Mouse (Mus musculus) lung, embryonic 14.5 days (tissue): ENCODE measurements around the gene Fau. TPM values are rescaled to one million over a fixed set of nuclear protein-coding genes. Genes with fewer than 3 reads are reported as not detected.

Experiments used
- ATAC-seq: fragments of 200-750 bp; cut with Nextera tagmentation; 2 replicates; pipeline ENCODE4 v1.8.0; 2017; ENCODE audit warnings: mild to moderate bottlenecking, moderate TSS enrichment, moderate library complexity; ENCODE audit not compliant: insufficient read depth
- DNase-seq: peaks from one replicate; pipeline ENCODE4 v3.0.0-alpha.2; 2015
- H3K27ac ChIP-seq: fragments of 300-500 bp; sonication (generic); 2 replicates; pipeline ENCODE4 v1.5.1; 2014; ENCODE audit warnings: low read depth, mild to moderate bottlenecking, moderate library complexity
- H3K27me3 ChIP-seq: fragments of 300-500 bp; sonication (generic); 2 replicates; pipeline ENCODE4 v1.6.1; 2014; ENCODE audit warnings: low read length, control low read depth; ENCODE audit not compliant: insufficient read depth
- H3K36me3 ChIP-seq: fragments of 300-500 bp; sonication (generic); 2 replicates; pipeline ENCODE4 v1.6.1; 2014; ENCODE audit warnings: control low read depth; ENCODE audit not compliant: insufficient read depth
- H3K4me1 ChIP-seq: fragments of 300-500 bp; sonication (generic); 2 replicates; pipeline ENCODE4 v1.6.1; 2014; ENCODE audit warnings: antibody characterized with exemption, control low read depth; ENCODE audit not compliant: insufficient read depth
- H3K4me2 ChIP-seq: fragments of 300-500 bp; sonication (generic); 2 replicates; pipeline ENCODE4 v1.6.1; 2014; ENCODE audit warnings: mild to moderate bottlenecking
- H3K4me3 ChIP-seq: fragments of 300-500 bp; sonication (generic); 2 replicates; pipeline ENCODE4 v1.5.1; 2014; ENCODE audit warnings: low read depth, low read length
- H3K9ac ChIP-seq: fragments of 300-500 bp; sonication (generic); 2 replicates; pipeline ENCODE4 v1.6.1; 2014
- H3K9me3 ChIP-seq: fragments of 300-500 bp; sonication (generic); 2 replicates; pipeline ENCODE4 v1.6.1; 2016; ENCODE audit warnings: low read depth, low read length, control low read depth
- CTCF ChIP-seq: IDR thresholded peaks from 2 replicates; pipeline ENCODE4 v1.5.1; 2016; ENCODE audit warnings: antibody characterized with exemption, low read depth
- WGBS: fragments of 180-500 bp; shearing (Covaris S2); extraction: QIAGEN DNeasy Blood & Tissue Kit; methylation state at CpG from one replicate; pipeline ENCODE4 v1.1.7; 2014; 5-methylcytosine and 5-hydroxymethylcytosine counted together
- polyA plus RNA-seq: library from polyadenylated mRNA; unstranded; fragments of >200 nt; fragmentation: Nextera tagmentation; extraction: Ambion mirVana; gene quantifications from 2 replicates; pipeline ENCODE4 v1.2.1, GENCODE M21; 2014

Fau gene
- polyA plus RNA-seq, 1 experiment from 2014 or later: 825 TPM

GRCm38 (mm10) chr19:6066571-6066970 lies 8.9 kb downstream of the Fau start:
- Histone ChIP-seq H3K27me3 (no peaks in the 10 kb centered on the region), H3K36me3 (peaks cover 29% of the 10 kb centered on the region), H3K9me3 (no peaks in the 10 kb centered on the region), H3K9ac (peak overlapping the region; percentile 35; the same call in 1 of the 2 replicates), H3K27ac (no peak overlapping the region), H3K4me2 (peak overlapping the region; percentile 89), H3K4me3 (peak overlapping the region; percentile 41), H3K4me1 (peaks cover 19% of the 10 kb centered on the region; the same call in 1 of the 2 replicates)
- ATAC-seq (no peak), DNase-seq (no peak)
- 28% methylated on average over 5 of the region's 5 CpGs for WGBS
- TF ChIP-seq CTCF: no peak

GRCm38 (mm10) chr19:6067011-6067723 lies 9.5 kb downstream of the Fau start:
- Histone ChIP-seq H3K9me3 (no peaks in the 10 kb centered on the region), H3K27ac (peak overlapping the region; percentile 61; the same call in 1 of the 2 replicates), H3K27me3 (no peaks in the 10 kb centered on the region), H3K36me3 (peaks cover 29% of the 10 kb centered on the region), H3K4me1 (peaks cover 16% of the 10 kb centered on the region; the same call in 1 of the 2 replicates), H3K4me3 (peak overlapping the region; percentile 41), H3K9ac (peak overlapping the region; percentile 35), H3K4me2 (peak overlapping the region; percentile 89)
- under 1% methylated on average over 30 of the region's 30 CpGs for WGBS
- TF ChIP-seq CTCF: peak; percentile 87
- DNase-seq (peak; percentile 87), ATAC-seq (peak; percentile 48)

- H3K27me3 ChIP-seq: no peaks in the 10 kb centered on the region
- peaks cover 35% of the 10 kb centered on the region for H3K36me3 ChIP-seq
- H3K4me3 ChIP-seq: peak within 1 kb of the TSS; percentile 41
- peak; percentile 19; the same call in 1 of the 2 replicates for TF ChIP-seq CTCF
- DNase-seq (peak; percentile 96), ATAC-seq (peak; percentile 96)
- no peaks in the 10 kb centered on the region for H3K9me3 ChIP-seq
- H3K9ac ChIP-seq: peak within 1 kb of the TSS; percentile 35
- H3K27ac ChIP-seq: peak within 1 kb of the TSS; percentile 61; the same call in 1 of the 2 replicates
- 10% methylated on average over 33 of the region's 33 CpGs for WGBS
- H3K4me2 ChIP-seq: peak within 1 kb of the TSS; percentile 89
- peaks cover 9% of the 10 kb centered on the region; the same call in 1 of the 2 replicates for H3K4me1 ChIP-seq
Observed at GRCm38 (mm10) chr19:6067724-6068415, 10.2 kb downstream of the Fau start, which contains the start of gene Tm7sf2. Gene Tm7sf2, minus strand, starts transcription at chr19:6068373.

- Histone ChIP-seq H3K9me3 (no peaks in the 10 kb centered on the region), H3K9ac (no peak overlapping the region), H3K27me3 (no peaks in the 10 kb centered on the region), H3K4me3 (no peak overlapping the region), H3K4me2 (no peak overlapping the region), H3K4me1 (peaks cover 7% of the 10 kb centered on the region; the same call in 1 of the 2 replicates), H3K36me3 (peaks cover 44% of the 10 kb centered on the region), H3K27ac (no peak overlapping the region)
- 73% methylated on average over 4 of the region's 4 CpGs for WGBS
- no peak for TF ChIP-seq CTCF
- no peak for ATAC-seq
- no peak for DNase-seq
Observed at GRCm38 (mm10) chr19:6068951-6069350, 11.3 kb downstream of the Fau start.

- ATAC-seq: no peak
- no peak overlapping the region for H3K4me2 ChIP-seq
- no peaks in the 10 kb centered on the region for H3K27me3 ChIP-seq
- TF ChIP-seq CTCF: no peak
- H3K4me3 ChIP-seq: no peak overlapping the region
- no peak overlapping the region for H3K27ac ChIP-seq
- DNase-seq: no peak
- peaks cover 50% of the 10 kb centered on the region for H3K36me3 ChIP-seq
- no peak overlapping the region for H3K9ac ChIP-seq
- 83% methylated on average over 10 of the region's 10 CpGs for WGBS
- H3K4me1 ChIP-seq: peaks cover 7% of the 10 kb centered on the region; the same call in 1 of the 2 replicates
- no peaks in the 10 kb centered on the region for H3K9me3 ChIP-seq
Observed at GRCm38 (mm10) chr19:6069851-6070250, 12.2 kb downstream of the Fau start.

GRCm38 (mm10) chr19:6070571-6071250 lies 13.1 kb downstream of the Fau start:
- no peak for TF ChIP-seq CTCF
- no peak overlapping the region for H3K4me2 ChIP-seq
- H3K36me3 ChIP-seq: peaks cover 58% of the 10 kb centered on the region
- no peak overlapping the region for H3K9ac ChIP-seq
- DNase-seq (no peak), ATAC-seq (no peak)
- H3K9me3 ChIP-seq: no peaks in the 10 kb centered on the region
- 86% methylated on average over 31 of the region's 31 CpGs for WGBS
- peaks cover 7% of the 10 kb centered on the region; the same call in 1 of the 2 replicates for H3K4me1 ChIP-seq
- no peak overlapping the region for H3K27ac ChIP-seq
- H3K4me3 ChIP-seq: no peak overlapping the region
- no peaks in the 10 kb centered on the region for H3K27me3 ChIP-seq
